Mouse (Mus musculus) layer of hippocampus, postnatal 25 days (tissue): ENCODE data around the gene Mansc1. TPM values are rescaled to one million over a fixed set of nuclear protein-coding genes. Genes with fewer than 3 reads are reported as not detected.
"Not testable (repeated sequence)": the region's sequence is repeated elsewhere in the genome, so short reads cannot be mapped to it uniquely, and the experiment has no call there.

Experiments
- DNase-seq, 2 experiments: peaks; one replicate each; pipeline ENCODE4 v3.0.0; 2022; ENCODE audit warnings: mixed read lengths in 2 of 2, low spot score in 1 of 2; ENCODE audit errors: extremely low spot score in 1 of 2
- total RNA-seq, 2 experiments: library from RNA; stranded (reverse); gene quantifications; 2 replicates each; pipeline ENCODE4 v1.2.3; 2021

Gene Mansc1
- 1 to 10 TPM; 6.9 to 7.9 TPM for total RNA-seq

DNA sequence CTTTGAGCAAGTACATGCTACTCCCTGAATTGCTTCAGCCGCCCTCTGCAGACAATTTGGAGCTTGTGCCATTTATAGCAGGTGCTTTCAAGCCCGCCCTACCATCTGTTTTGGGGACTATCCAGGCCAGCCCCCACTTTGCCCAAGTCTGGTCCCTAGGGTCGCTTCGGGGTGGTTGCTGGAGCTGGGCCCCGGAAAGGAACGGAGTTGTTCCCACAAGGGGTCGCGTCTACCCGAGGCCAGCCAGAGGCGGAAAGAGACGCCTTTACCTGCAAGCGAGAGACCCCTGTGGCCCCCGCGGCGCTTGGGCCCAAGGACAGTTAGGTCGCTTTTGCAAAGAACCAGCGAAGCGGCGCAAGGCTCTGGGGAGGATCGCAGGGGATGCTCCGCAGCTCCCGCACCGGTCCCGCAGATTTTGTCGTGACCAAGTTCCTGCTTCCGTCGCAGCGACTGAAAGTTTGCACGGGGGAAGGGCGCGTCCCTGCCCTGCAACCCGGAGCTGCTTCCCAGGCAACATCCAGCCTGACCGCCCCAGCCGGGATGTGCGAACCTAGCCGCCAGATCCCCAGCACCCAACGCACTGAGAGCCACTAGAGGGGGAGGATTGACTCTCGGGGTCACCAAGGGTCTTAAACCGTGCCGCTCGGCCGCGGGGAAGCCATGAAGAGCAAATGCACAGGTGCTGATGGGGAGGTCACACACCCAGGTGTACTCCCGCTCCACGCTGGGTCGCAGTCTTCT lies at the start of gene Mansc1:
TSS of gene Mansc1 (minus strand) at position 542 of the 741 bp plus-strand sequence.
- DNase-seq, result peak; percentile 36 to 44

DNA sequence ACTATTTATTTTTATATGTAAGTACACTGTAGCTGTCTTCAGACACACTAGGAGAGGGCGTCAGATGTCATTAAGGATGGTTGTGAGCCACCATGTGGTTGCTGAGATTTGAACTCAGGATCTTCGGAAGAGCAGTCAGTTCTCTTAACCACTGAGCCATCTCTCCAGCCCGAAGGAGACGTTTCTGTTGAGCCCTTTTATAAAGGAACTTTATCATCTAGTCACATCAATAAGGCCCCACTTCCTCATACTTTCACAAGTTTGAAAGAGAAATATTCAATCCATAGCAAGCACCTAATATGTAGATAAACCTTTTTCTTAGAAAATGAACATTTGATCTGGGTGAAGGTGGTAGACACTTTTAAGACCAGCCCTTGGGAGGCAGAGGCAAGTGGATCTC lies 47.0 kb upstream of the Mansc1 start:
- DNase-seq, result not testable (repeated sequence)

DNA sequence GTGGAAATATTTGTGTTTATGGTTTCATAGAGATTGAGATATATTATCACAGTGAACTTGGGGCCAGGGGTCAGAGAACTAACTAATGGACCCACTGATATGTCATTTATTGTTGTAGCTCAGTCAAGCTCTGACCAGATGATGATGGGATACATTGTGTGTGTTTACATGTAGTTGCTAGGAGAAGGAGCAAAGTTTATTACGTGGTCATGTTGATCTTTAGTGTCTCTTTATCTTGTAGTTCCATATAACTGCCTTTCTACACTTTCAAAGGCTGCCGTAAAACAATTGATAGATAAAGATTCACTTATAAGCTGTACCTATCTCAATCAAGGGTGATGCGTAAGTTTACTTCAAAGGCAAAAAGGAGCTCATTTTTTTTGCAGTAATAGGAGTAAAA lies 45.7 kb upstream of the Mansc1 start:
- DNase-seq, result no peak

DNA sequence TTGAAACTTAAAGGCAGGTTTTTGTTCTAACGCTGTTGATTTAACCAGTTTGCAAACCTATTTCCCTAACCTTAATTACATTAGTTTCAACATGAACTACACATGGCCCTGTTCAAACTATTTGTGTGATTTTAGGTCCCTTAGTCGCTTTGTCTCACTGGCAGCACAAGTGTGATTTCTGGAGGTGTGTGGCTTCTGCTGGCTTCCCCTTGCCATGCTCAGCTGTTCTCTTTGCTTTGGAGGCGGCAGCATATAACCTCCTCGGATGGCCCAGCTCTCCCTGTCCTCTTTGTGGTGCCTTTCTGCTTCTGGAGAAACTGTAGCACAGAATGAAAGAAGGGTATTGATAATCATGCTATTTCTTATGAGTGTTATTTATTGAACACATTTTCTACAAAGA lies 45.2 kb upstream of the Mansc1 start:
- no peak for DNase-seq

DNA sequence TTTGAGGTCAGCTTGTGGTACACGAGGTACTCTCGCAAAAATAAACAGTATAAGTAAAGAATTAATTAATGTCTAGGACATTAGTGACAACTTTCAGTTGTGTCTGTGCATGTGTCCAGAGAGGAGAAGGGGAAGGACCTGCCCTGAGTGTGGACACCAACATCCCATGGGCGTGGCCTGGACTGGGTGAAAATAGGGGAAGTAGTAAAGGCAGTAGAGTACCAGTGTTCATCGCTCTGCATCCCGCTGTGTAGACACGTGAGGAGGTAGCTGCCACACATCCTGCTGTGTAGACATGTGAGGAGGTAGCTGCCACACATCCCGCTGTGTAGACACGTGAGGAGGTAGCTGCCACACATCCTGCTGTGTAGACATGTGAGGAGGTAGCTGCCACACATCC lies 41.4 kb upstream of the Mansc1 start:
- DNase-seq, result not testable (repeated sequence)

DNA sequence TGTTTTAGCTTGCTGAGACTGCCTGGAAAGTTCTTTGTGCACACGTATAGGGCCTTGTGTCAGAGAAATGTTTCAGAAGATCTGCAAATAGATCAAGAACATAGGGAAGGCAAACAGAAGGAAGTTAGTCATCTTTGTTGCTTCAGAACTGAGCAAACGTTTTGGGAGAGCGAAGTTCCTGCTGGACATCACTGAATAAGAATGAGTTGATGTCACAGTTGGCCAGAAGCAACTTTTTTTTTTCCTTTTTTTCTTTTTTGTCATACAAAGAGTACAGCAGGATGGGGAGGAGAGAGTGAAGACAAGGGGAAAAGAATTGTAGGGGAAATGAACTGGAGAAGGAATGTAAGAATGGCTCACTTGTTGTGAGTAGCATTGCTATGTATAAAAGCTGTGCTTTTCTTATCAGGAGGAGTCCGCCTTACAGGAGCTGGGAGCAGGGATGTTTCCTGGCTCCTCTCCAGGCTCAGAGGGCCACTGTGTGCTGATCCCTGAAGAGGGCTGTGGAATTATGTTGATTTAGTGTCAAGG lies 38.7 kb upstream of the Mansc1 start:
- DNase-seq, result no peak

DNA sequence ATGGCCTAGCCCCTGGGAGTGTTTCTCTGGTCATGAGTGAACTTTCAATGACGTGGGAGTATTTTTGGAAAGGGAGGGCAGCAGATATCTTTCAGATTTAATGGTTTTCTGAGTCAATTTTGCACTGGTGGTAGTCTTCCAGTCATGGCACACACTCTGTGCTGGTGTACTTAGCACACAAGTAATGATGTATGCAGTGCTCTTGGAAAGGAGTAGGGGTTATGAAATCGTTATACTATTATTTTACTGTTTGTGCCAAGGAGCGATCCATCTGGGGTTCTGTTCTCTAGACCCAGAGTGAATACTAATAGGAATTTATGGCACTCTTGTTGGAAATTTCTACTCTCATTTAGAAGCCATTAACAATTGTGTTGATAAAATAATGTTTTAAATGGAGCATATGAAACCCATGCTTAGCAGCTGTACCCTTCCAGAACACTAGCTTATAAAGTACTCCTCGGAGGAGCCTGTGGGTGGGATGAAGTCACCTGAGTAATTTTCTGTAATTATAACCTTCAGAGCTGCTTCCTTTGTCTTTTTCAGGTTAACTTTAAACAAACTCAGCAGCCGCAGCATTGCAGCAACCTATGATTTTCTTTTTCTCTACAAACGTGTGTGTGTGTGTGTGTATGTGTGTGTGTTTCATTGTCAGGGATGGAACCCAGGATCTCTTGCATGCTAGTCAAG lies 37.0 kb upstream of the Mansc1 start:
- no peak for DNase-seq

DNA sequence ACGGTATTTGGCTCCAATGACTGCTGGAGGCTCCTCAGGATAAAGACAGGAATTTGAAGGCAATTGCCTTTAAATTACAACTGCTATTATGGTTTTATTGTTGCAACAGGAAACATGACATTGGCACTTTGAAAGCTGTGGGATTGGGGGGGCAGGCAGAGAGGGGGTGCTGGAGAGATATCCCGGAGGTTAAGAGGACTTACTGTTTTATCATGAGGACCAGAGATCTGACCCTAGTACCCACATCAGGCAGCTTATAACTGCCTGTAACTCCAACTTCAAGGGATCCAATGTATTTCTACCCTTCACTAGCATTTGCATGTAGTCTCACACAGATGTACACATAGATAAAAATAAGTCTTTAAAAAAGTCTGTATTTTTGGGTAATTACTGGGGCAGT lies 36.2 kb upstream of the Mansc1 start:
- DNase-seq, result no peak

DNA sequence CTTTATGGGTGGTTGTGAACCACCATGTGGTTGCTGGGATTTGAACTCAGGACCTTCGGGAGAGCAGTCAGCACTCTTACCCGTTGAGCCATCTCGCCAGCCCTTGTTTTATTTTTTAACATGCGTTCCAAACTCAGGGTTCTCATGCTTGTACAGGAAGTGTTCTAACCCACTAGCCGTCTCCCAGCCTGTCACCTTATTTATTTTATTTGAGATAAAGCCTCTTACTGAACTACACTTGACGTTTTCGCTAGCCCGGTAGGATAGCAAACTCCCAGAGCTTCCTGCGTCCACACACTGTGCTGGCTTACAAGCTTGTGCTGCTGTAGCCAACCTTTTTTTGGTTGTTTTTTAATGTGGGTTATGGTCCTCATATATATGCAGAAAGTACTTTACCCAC lies 33.5 kb upstream of the Mansc1 start:
- no peak for DNase-seq

DNA sequence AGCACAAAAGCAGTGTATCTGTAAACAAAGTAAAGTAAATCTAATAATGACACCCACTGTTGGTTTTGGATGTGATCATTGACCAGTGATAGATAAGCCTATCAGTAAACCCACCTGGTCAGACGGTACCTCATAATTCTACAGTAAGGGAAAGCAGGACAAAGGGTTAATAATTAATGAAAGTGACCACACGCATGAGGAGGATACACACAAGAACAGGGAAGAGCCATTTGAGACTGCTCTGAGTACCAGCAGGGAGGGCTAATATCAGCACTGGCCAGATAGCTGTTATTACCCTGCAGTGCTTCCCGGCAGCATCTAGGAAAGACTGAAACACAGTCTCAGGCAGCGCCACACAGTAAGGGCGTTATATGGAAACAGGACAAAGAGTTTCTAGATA lies 32.3 kb upstream of the Mansc1 start:
- DNase-seq, result no peak

DNA sequence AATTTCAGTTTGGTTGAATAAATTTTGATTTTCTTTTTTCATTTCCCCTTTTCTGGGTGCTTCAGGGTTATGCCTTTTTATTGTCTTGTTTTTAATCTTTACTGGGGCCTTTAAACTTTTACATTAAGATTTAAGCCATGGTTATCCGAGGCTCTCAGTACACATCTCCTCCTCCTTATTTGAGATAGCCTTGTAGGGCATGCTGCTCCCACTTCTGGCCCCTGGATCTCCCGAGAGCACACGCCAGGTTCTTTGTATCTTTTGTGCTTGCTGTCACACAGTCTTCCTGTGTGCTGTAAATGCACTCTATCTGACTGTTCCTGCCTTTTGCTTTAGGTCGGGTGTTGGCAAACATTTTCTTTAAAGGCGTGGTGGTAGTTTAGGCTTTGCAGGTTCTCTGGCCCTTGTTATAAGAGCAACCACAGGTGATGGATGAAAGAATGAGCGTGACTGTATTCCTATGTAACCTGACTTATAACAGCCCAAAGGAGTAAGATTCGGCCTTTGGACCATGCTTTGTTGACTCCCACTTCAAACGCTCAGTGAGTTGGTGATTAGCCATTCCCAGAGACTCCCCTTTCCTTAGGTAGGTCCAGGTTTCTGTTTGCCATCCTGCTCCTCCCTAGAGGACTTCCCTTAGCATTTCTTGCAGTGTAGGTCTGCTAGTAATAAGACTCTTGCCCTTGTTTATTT lies 28.6 kb upstream of the Mansc1 start:
- no peak for DNase-seq

DNA sequence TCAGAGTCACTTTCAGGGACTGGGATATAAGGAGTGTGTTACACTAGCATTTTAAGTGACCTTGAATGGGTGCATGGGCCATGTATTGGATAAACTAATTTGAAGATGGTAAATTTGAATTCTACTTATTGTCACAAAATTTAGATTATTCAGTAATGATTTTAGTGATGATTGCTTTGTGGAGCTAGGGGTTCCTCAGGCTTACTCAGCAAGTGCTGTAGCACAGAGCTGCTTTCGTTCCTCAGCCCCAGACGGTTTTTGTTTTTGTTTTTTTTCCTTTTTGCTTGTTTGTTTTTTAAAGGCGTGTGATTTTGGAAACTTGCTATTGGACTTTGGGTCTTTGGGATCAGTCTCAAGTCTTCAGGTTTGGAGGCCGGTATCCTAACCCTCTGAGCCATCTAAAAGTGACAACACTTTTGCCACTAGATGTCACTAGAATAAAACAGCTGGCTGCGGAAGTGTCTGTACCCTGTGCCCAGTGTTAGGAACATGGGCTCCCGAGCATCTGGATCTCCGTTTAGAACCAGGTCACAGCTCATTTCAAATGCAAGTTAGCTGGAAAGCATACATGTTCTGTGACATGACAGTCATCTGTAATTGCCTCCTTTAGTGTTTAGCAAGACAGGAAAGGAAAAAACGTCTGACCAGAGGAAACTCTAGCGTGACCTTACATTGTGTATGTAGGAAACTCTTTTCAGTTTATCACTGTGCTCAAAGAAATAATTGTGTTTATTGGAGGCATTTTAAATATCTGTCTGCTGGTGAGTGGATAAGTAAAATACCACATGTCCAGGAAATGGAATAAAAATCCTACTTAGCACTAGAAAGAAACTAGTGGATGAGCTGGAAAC lies 27.0 kb upstream of the Mansc1 start:
- peak; percentile 30 to 31 for DNase-seq

DNA sequence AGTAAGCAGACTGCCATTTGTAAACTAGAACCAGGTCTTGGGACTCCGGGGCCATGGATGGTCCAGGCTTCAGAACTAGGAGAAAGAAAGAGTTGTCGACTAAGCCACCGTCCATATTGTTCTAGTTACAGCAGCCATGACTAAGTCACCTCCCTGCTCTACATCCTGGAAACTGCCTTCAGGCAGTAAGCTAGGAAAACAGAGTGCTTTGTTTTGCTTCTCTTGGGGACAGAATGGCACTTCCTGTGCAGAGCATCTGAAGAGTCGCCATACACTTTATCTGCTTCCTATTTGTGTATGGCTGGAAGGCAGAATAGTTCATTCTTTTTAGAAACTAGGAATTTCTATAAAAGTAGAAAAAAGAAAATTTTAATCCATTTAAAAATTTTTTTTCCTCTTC lies 24.2 kb upstream of the Mansc1 start:
- DNase-seq, result no peak

DNA sequence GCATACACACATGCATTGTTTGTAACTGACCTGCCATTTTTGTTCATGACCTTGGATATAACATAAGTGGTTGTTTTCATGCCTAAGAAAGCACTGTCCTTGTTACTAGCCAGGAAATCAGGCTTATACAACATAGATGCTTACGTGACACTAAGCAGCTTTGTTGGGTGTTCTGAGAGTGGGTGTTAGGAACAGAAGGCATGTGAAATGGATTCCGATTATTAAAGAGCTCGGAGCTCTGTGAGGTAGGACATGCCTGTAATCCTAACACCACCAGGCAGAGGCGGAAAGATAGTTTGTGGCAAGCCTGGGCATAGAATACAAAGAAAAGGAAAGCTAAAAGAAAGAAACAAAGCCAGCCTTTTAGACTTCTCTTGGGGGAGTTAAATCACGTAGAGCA lies 16.1 kb upstream of the Mansc1 start:
- no peak for DNase-seq

DNA sequence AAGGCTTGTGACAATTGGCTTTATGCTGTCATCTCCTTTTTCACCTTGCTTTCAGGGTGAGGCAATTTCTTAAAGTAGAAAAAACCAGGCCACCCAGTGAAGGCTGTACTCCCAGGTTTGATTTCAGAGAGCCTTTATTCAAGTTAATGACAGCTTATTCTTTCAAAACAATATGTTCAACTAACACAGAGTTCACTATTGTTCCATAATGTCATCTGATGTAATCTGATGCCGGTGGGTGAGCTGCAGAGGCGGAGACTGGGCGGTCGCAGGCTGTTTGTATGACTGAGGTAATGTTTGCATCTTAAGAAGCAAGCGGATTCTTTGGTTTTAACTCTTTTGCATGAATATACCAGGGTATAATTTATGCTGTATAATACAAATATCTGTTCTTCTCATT lies 15.3 kb upstream of the Mansc1 start:
- DNase-seq, result no peak

DNA sequence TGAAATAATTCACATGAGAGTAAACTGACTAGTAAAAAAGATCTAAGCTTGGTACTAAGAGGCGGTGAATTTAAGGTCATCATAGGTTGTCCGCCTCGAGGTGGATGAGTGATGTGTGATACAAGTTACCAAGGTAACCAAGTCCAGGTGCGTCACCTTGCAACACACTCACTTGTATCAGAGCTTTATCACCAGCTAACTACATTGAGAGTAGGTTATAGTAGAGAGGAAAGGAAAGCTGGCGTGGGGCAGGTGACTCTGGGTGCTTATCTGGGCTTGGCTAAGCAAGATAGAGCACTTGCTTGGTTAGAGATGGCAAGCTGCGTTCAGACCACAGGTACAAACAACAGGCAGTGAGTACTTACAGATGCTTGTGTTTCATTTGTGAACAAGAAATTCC lies 14.5 kb upstream of the Mansc1 start:
- DNase-seq, result no peak

DNA sequence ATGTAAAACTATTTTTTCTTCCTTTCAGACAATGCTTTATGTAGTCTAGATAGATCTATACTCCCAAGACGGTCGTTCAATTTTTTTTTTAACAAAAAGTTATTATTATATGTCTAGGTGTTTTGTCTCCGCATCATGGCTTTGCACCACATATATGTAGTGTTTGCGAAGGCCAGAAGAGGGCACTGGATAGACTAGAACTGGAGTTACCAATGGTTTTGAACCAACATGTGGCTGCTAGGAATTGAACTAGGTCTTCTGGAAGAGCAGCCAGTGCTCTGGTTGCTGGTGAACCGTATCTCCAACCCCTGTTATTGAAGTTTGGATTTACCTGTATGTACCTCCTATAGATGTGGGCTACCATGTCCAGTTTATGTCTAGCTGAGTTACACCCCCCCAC lies 11.0 kb upstream of the Mansc1 start:
- no peak for DNase-seq

DNA sequence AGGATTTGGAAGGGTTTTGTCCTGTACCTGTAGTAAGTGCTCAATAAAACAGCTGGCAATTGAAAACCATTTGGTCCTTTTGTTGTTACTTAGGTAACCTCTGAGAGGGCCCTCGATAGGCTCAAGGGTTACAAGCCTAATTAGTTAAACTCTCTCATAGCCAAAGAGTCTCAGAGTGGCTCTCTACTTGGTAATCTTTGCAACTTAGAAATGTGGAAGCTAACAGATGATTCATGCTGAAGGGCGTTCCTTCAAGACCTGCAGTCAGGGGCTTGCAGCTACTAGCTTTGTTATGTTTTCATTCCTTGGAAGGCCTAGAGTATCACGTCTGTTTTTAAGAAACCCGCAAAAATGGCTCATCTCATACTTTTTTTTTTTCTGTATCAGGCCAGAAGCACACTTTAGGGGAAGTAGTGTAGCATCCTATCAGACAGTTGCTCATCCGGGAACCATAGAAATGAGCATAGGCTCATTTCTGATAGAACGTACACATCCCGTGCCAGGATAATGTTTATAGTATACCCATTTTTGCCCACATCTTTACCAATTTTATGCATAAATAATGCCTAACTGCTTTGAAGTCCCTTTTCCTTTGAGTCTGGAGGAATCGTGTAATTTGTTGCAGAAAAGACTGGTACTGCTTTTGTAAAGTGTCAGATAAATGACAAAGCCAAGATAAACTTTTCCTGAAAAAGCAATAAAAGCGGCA lies 9.6 kb upstream of the Mansc1 start:
- no peak for DNase-seq

DNA sequence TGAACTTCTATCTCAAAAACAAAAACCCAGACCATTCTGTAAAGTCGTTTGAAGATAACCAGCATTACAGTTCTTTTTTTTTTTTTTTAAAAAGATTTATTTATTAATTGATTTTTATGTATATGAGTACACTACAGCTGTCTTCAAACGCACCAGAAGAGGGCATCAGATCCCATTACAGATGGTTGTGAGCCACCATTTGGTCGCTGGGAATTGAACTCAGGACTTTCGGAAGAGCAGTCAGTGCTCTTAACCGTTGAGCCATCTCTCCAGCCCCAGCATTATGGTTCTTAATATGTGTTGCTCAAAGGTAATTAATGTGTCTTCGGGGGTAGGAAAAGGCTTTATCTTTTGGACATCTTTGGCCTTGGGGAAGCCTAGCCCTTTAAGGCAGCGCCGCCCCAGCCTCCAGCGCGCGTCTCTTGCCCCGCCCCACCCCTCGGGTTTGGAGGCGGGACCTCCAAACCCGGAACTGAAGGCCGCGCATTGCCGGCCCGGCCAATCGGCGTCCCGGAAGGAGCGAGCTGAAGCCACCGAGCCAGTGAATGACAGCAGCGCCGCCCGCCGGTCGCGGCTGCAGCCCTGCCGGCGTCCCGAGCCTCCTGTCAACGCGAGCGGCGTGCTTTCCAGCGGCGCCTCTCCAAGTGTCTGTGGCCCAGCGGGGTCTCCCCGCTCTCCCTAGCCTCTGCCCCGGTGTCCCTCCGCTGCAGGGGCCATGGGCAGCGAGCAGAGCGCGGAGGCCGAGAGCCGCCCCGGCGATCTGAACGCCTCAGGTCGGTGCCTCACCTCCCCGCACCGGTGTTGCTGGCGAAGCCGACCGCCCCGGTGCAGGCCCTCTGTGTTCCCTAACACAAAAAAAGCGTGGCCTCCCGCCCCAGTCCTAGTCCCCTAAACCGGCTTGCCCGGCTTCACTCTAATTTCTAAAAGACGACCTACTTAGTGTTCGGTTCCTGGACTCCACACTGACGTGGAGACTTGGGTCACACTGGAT lies 8.5 kb upstream of the Mansc1 start:
- DNase-seq, result peak; percentile 84 to 88
